Mouse (Mus musculus) spleen, adult 2 months (tissue): ENCODE measurements around the gene Tekt1.

Experiments used
- CTCF ChIP-seq: fragments of 200-500 bp; IDR thresholded peaks from 2 replicates; pipeline ENCODE4 v1.5.1; 2011; ENCODE audit warnings: mild to moderate bottlenecking, inconsistent platforms; ENCODE audit not compliant: insufficient read depth, insufficient read length, insufficient replicate concordance; ENCODE audit errors: extremely low read depth
- POLR2A ChIP-seq: fragments of 200-500 bp; IDR thresholded peaks from 2 replicates; pipeline ENCODE4 v1.6.1; 2011; ENCODE audit warnings: low read depth, low read length, inconsistent platforms

DNA sequence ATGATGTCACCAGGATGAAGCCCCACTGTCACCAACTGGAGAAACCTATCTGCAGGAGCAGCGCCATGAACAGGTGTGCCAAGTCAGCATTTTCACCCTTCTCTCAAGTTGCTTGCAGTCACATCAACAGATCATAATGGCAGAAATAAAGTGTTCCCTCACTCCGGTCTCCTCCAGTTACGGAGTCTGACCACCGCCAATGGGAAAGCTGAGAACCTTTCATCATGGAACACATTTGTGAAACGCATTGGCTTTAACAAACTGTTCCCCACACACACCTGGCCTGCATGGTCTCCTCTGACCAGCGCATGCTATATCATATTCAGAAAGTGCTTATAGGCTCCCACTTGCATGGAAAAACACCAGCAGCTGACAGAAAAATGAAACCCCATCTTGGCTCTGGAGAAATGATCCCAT is 25.9 kb upstream of the Tekt1 start:
- TF ChIP-seq POLR2A, result no peak
- no peak for TF ChIP-seq CTCF
